Mouse (Mus musculus): ENCODE data around the gene Agxt2.

DNA sequence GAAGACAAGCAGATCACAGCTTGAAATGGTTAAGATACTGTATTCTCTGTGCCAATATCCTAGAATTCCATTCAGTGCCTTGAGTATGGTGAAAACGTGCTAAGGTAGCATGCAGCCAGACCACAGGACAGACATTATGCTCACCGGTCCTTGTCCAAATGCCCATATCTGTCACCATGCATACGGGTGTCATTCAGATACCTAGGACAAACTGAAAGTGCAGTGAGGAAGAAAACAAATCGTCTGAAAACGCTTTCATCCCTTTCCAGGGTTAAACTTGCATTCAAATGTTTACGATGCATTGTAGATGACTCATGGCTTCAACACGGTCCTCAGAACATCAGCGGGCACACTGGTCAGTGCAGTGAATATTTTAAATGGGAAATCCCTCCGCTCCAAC is 83.2 kb downstream of the Agxt2 start:
- TF ChIP-seq TCF12 (IDR thresholded peaks at IDR 0.05; ENCODE audit: insufficient read depth, poor library complexity, severe bottlenecking) (no peak), MYOG (IDR thresholded peaks at IDR 0.05; ENCODE audit: control insufficient read depth in 1 of 3, insufficient read depth in 1 of 3, insufficient read length in 2 of 3, low read depth in 2 of 3) (no peak), TCF3 (IDR thresholded peaks at IDR 0.05; ENCODE audit: insufficient read length, low read depth) (no peak), POLR2A (IDR thresholded peaks at IDR 0.05; ENCODE audit: insufficient read length, low read depth) (no peak)
